Mouse (Mus musculus) mature B cell (primary cell): ENCODE measurements around the gene Slc48a1.

Experiments
- in situ Hi-C: fragments of 300-500 bp; cut with MboI; formaldehyde crosslinking; loops from 2 replicates; pipeline ENCODE4 v1.14.3; 2019

Gene Slc48a1

DNA sequence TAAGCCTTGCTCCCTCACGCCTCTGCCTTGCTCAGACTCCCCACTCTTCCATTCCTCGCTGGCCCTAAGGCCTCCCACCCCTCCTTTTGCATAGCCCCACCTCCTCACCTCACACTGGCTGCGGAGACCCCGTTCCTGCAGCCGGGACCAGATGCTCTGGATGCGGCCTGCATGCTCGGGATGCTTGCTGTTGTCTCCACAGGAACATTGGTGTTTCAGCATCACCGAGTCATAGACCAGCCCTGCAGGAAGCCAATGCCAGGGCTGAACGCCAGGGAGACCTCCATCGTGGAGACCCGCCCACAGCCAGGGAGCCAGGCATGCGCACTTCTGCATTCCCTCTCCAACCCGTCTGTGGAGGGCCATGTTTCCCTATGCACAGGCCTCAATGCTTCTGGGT, 24.3 kb downstream of the Slc48a1 start:
- in situ Hi-C loops, result no loop called here

DNA sequence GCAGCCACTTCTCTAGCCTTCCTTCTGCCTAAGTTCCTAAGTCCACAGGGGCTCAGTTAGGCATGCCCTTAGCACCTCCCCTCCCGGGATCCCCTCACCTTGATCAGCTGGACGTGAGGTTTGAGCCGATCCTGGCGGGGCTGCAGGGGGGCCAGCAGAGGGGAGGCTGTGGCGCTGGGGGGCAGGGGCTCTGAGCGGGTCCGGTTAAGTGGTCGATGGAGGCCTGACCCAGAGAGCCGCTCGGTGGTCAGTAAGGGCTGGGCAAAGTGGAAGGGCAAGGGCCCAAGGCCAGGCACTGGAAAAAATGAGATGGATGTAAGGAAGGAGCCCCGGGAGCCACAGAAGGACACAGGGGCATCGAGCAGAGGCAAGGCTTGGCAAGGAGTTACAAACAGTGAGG, 29.5 kb downstream of the Slc48a1 start:
- in situ Hi-C loops, result no loop called here

DNA sequence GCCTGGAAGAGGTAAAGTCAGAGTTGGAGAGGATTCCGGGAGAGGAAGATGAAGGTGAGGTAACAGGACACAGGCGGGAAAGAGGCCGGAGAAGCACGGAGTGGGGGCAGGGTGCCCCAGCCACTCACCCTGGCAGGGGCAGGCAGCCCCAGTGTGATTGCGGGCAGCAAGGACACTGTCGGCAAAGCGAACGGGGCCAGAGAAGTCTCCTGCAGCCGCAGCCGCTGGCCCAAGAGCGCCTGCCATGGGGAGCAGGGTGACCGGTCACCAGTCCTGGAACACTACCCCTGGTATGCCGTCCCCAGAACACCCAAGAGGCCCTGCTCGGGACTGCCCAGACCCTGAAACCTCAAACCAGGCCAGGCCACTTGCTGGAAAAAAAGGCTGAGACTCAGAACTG, 30.2 kb downstream of the Slc48a1 start:
- in situ Hi-C loops, result no loop called here

DNA sequence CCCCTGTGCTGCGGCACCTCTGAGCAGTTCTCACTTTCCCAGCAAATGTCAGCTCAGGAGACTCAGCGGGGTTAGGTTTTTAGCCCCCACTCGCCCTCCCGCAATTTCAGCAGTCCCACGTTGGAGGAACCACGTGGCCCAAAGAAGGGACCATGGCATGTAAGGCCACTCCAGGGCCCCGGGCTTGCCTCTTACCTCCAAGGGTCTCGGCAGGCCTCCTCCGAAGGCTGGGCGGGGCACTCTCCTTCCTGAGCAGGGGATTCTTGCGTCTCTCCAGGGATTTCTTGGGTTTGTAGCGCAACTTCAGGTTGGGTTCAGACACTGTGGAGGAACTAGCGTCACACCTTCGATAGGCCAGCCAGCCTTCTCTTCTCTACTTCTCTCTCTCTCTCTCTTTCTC, 30.9 kb downstream of the Slc48a1 start:
- in situ Hi-C loops, result no loop called here

DNA sequence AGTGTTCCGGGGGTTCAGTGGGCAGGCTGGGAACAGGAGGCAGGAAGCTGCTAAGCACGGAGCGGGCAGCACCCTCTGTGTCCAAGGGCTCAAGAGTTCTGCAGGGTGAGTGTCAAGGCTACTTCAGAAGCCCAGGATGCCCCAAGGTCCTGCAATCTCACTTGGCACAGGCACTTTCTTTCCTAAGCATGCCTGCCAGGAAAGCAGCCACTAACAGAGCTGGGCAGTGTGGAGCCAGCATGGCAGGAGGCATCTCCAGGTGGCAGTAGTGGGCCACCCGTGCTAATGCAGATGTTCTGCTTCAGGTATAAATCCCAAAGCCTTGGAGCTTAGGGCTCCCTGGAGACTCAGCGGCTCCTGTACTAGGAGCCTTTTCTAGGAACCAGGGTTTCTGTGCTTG, 31.6 kb downstream of the Slc48a1 start:
- in situ Hi-C loops, result no loop called here

DNA sequence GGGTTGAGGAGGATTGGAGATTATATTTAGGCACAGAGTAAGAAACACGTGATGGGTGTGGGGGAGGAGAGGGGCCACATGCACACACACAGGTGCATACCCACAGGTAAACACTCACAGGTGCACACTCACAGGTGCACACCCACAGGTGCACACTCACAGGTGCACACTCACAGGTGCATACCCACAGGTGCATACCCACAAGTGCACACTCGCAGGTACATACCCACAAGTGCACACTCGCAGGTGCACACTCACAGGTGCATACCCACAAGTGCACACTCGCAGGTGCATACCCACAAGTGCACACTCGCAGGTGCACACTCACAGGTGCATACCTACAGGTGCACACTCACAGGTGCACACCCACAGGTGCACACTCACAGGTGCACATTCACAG, 32.1 kb downstream of the Slc48a1 start:
- in situ Hi-C loops, result no loop called here

DNA sequence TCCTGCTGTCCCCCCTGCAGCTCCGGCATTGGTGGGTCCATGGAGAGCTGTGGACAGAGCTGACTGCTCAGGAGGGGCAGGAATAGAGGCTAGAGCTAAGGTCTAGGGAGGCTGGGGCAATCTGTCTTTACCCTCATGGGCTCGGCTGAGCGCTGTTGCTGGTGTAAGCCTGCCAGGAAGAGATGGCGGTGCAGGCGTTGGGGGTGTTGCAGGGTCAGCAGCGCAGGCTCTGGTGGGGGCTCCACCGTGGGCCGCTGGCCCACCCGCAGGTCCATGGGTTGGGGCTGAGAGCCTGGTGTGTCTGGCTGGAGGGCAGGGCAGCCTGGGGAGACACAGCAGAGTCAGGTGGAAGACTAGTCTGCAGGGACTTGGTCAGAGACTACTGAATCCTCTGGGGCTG, 33.0 kb downstream of the Slc48a1 start:
- in situ Hi-C loops, result no loop called here

GRCm38 (mm10) chr15:97812126-97812525, 33.8 kb downstream of the Slc48a1 start:
- in situ Hi-C loops, result no loop called here

- in situ Hi-C loops, result no loop called here
These were observed 34.6 kb downstream of the Slc48a1 start for GRCm38 (mm10) chr15:97812875-97813274.

- in situ Hi-C loops, result no loop called here
These were observed 35.3 kb downstream of the Slc48a1 start for GRCm38 (mm10) chr15:97813452-97814204.

GRCm38 (mm10) chr15:97814703-97815102, 36.4 kb downstream of the Slc48a1 start:
- in situ Hi-C loops, result no loop called here

- in situ Hi-C loops, result no loop called here
These were observed 36.9 kb downstream of the Slc48a1 start for GRCm38 (mm10) chr15:97815254-97815653.

DNA sequence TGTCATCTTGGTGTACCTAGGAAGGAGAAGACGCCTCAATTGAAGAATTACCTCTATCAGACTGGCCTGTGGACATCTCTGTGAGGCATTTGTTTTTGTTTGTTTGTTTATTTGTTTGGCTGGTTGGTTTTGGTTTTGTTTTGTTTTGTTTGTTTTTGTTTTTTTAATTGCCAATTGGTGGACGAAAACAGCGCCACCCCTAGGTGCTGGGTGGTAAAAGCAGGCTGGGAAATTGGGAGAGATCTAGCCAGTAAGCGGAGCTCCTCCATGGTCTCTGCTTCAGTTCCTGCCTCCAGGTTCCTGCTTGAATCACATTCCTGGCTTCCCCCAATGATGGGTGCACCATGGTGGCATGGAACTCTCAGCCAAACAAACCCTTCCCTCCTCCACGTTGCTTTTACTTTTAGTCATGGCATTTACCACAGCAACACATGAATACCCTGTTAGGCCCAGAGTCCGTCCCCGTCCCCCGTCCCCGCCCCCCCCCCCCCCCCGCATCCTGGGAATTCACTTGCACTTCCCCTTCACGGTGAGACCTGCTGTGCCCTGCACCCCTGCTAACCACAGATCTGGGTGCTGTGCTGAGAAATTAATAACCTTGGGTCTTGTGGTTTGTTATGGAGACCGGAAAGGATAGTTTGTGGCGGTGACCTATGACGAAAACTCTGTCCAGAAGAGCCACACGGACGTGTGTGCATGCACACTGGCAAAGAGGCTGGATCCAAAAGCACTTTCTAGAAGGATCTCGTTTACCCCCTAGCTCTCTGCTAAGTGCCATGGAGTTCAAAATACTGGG, 38.1 kb downstream of the Slc48a1 start:
- in situ Hi-C loops, result no loop called here

- in situ Hi-C loops, result no loop called here
These were observed 41.6 kb downstream of the Slc48a1 start for GRCm38 (mm10) chr15:97819937-97820336.

- in situ Hi-C loops, result no loop called here
These were observed 43.1 kb downstream of the Slc48a1 start for GRCm38 (mm10) chr15:97821321-97821982.

DNA sequence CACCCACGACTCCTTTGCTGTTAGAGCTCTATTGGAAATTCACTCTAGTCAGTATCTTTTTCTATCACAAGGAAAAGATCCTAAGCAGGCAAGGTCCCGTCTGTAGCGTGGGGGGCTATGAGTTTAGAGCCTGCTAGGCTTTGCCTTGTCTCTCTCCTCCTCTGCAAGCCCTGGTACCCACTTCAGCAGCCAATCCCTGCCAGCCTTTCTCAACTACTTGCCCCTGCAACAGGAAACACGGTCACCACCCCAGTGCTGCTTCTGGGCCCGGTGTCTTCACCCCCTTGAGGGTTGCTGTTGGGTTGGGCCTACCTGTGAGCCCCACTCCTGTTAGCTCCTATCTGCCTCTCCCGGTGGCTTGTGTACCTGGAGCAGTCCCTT, 43.7 kb downstream of the Slc48a1 start:
- in situ Hi-C loops, result no loop called here

DNA sequence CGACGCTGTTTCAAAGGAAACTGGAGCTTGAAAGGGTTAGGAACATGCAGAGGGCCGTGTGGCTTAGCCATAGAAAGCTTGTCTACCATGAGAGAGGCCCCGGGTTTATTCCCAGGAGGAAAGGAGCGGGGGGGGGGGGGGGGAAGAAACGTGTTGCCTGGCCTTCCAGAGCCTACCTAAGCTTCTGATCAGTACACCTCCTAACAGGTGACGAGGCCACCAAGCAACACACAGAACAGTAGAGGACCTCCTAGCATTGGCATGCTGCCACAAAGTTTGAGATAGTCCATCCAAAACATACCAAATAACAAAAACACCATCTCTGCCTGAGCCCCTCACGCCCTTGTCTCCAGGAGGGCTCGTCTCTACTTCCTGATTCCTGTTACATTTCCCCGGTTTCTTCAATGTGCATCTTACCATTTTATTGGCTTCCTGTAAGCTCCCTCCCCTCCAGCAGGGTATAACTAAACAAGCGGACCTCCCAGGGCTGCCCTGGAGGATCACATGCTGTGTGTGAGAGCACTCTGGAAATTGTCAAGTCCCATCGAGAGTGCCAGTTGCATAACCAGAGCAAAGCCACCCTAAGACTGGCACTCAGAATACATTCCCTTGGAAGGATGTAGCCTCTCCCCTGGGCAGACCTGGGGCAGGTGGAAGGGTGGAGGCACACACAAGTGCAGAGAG, 44.4 kb downstream of the Slc48a1 start:
- in situ Hi-C loops, result no loop called here

GRCm38 (mm10) chr15:97823479-97823878, 45.2 kb downstream of the Slc48a1 start:
- in situ Hi-C loops, result no loop called here

- in situ Hi-C loops, result no loop called here
These were observed 45.7 kb downstream of the Slc48a1 start for GRCm38 (mm10) chr15:97824042-97824441.

- in situ Hi-C loops, result no loop called here
These were observed 47.0 kb downstream of the Slc48a1 start for GRCm38 (mm10) chr15:97825071-97825940.

DNA sequence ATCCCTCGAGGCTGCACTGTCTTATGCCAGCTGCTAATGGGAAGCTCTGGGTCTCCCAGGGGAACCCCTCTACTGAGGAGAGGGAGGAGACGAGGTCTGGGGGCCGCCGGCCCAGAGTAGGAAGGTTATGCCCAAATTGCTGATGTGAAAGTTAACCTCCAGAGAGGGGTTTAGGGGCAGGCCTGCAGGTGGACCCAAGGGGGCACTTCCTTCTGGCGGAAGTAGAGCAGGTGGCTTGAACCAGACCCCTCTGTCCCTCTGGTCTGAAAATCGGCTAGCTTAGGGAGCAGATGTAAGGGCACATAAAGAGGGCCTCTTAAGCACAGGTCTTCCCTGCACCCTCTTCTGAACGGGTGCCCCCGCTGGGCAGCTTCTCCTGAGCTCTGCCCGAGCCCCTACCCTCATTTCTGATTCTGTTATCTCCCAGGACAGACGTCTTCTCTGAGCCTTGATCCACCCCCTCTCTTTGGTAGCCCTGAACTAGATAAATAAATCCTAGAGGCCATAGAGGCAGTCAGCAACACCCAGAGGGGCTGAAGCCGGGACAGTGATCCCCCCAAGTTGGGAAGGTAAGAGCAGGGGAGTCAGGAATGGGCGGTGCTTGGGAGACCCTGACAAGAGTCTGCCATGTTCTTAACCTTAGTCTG, 47.7 kb downstream of the Slc48a1 start:
- in situ Hi-C loops, result no loop called here
